Comparison of ENCODE assay signal across 19 mouse cellular contexts in the genomic region with DNA sequence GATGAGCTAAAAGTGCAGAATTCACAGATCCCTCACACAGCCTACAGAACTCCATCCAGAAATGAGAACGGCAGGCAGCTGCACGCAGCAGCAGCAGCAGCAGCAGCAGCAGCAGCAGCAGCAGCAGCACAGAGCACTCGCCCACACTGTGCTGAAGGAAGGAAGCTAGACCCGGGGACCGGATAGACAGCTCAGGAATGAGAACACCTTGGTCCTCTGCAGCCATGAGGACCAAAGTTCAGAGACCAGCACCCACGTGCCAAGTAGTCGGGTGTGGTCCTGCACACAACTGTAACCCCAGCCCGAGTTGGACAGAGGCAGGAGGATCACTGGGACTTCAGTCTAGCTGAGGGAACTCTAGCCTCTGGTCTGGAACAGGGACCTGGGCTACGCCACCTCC. TPM values are rescaled to one million over a fixed set of nuclear protein-coding genes. Genes with fewer than 3 reads are reported as not detected.
DNase-seq lines count a peak whose midpoint lies in the region; ATAC-seq and TF ChIP-seq lines count a peak whose summit lies in the region.
"Had no signal": no experiment of that assay in that cellular context is flagged by ENCODE, and none has a peak within 500 bp of the region (broad histone marks: within the 10 kb centered on the region; RNA-seq: fewer than 3 reads in every experiment).

No protein-coding gene starts in this region.

- TF ChIP-seq POLR2A in small intestine, adult 2 months (IDR thresholded peaks at IDR 0.05; ENCODE audit: low read depth, low read length) = no peak

- no peak overlapping the region; the same call in 1 of the 2 replicates for H3K27ac ChIP-seq in heart, embryonic 12.5 days (ENCODE audit: poor library complexity, severe bottlenecking)
- H3K27ac ChIP-seq in heart, embryonic 11.5 days (ENCODE audit: low read depth, low read length) = no peak overlapping the region
- no peak overlapping the region for H3K27ac ChIP-seq in stomach, embryonic 15.5 days
- no peak overlapping the region for H3K27ac ChIP-seq in stomach, postnatal 0 days (replicated peaks)
- H3K27ac ChIP-seq in intestine, embryonic 16.5 days (ENCODE audit: low read length) = no peak overlapping the region
- 0 out of 2 replicates have a peak overlapping the region, but pooled peaks have one; percentile 10 for H3K27ac ChIP-seq in small intestine, adult 2 months (ENCODE audit: insufficient read depth, low read depth, low read length)
- H3K27ac ChIP-seq in midbrain, embryonic 15.5 days = no peak overlapping the region
- H3K27ac ChIP-seq: forebrain, embryonic 15.5 days; hindbrain, embryonic 14.5 days had no signal

- no peak overlapping the region for H3K4me3 ChIP-seq in heart, embryonic 12.5 days
- no peak overlapping the region for H3K4me3 ChIP-seq in heart, embryonic 11.5 days (ENCODE audit: low read depth, low read length)
- no peak overlapping the region for H3K4me3 ChIP-seq in stomach, embryonic 15.5 days (replicated peaks)
- H3K4me3 ChIP-seq in stomach, postnatal 0 days (ENCODE audit: low read depth, low read length) = no peak overlapping the region
- no peak overlapping the region for H3K4me3 ChIP-seq in intestine, embryonic 16.5 days (ENCODE audit: low read length)
- H3K4me3 ChIP-seq in small intestine, adult 2 months (ENCODE audit: low read depth, low read length) = no peak overlapping the region
- no peak overlapping the region for H3K4me3 ChIP-seq in midbrain, embryonic 15.5 days
- H3K4me3 ChIP-seq: embryonic facial prominence, embryonic 15.5 days; erythroblast, embryonic 14.5 days; forebrain, embryonic 15.5 days; hindbrain, embryonic 10.5 days had no signal

- no peak overlapping the region for H3K4me2 ChIP-seq in heart, embryonic 12.5 days
- no peak overlapping the region for H3K4me2 ChIP-seq in heart, embryonic 11.5 days
- H3K4me2 ChIP-seq in stomach, embryonic 15.5 days = no peak overlapping the region
- no peak overlapping the region for H3K4me2 ChIP-seq in stomach, postnatal 0 days (replicated peaks; ENCODE audit: low read depth)
- 0 out of 2 replicates have a peak overlapping the region, but pooled peaks have one; percentile 6 for H3K4me2 ChIP-seq in intestine, embryonic 16.5 days (ENCODE audit: low read depth, low read length)
- no peak overlapping the region for H3K4me2 ChIP-seq in midbrain, embryonic 15.5 days
- H3K4me2 ChIP-seq: embryonic facial prominence, embryonic 15.5 days; forebrain, embryonic 15.5 days; hindbrain, embryonic 14.5 days had no signal

- no peaks in the 10 kb centered on the region for H3K27me3 ChIP-seq in heart, embryonic 12.5 days (replicated peaks)
- no peaks in the 10 kb centered on the region for H3K27me3 ChIP-seq in heart, embryonic 11.5 days (ENCODE audit: control insufficient read depth, insufficient read depth, low read length)
- H3K27me3 ChIP-seq in stomach, embryonic 15.5 days (replicated peaks) = no peaks in the 10 kb centered on the region
- no peaks in the 10 kb centered on the region for H3K27me3 ChIP-seq in stomach, postnatal 0 days (ENCODE audit: control insufficient read depth, insufficient read depth, low read length)
- H3K27me3 ChIP-seq in intestine, embryonic 16.5 days (replicated peaks; ENCODE audit: control insufficient read depth, insufficient read depth, low read length) = no peaks in the 10 kb centered on the region
- no peaks in the 10 kb centered on the region for H3K27me3 ChIP-seq in small intestine, adult 2 months (ENCODE audit: control insufficient read depth, insufficient read depth, low read length)
- no peaks in the 10 kb centered on the region for H3K27me3 ChIP-seq in midbrain, embryonic 15.5 days (replicated peaks)
- H3K27me3 ChIP-seq: embryonic facial prominence, embryonic 15.5 days; forebrain, embryonic 15.5 days had no signal

- H3K9ac ChIP-seq in heart, embryonic 12.5 days = peak overlapping the region; percentile 47; the same call in 1 of the 2 replicates
- H3K9ac ChIP-seq in heart, embryonic 11.5 days (ENCODE audit: low read depth, low read length) = no peak overlapping the region
- H3K9ac ChIP-seq in stomach, embryonic 15.5 days = no peak overlapping the region
- H3K9ac ChIP-seq in stomach, postnatal 0 days (ENCODE audit: low read length) = no peak overlapping the region
- no peak overlapping the region for H3K9ac ChIP-seq in intestine, embryonic 16.5 days (ENCODE audit: low read depth, low read length)
- no peak overlapping the region for H3K9ac ChIP-seq in midbrain, embryonic 15.5 days
- H3K9ac ChIP-seq: embryonic facial prominence, embryonic 15.5 days; forebrain, embryonic 15.5 days; hindbrain, embryonic 14.5 days had no signal

- ATAC-seq in heart, embryonic 12.5 days (ENCODE audit: insufficient number of reproducible peaks, low FRiP score) = no peak
- no peak for ATAC-seq in heart, embryonic 11.5 days (replicated peaks; ENCODE audit: insufficient number of reproducible peaks, low FRiP score, low TSS enrichment)
- peak; percentile 37; the same call in 1 of the 2 replicates for ATAC-seq in stomach, embryonic 15.5 days (ENCODE audit: insufficient read depth, low FRiP score, low read depth)
- ATAC-seq in stomach, postnatal 0 days (ENCODE audit: low FRiP score, low TSS enrichment) = no peak
- peak; percentile 71 for ATAC-seq in intestine, embryonic 16.5 days
- ATAC-seq in midbrain, embryonic 15.5 days (replicated peaks) = no peak
- ATAC-seq: forebrain, embryonic 15.5 days had no signal

- 77% methylated on average over 9 of the region's 9 CpGs for WGBS in heart, embryonic 12.5 days
- WGBS in heart, embryonic 11.5 days (ENCODE audit: insufficient replicate concordance) = 81% methylated on average over 9 of the region's 9 CpGs
- 79% methylated on average over 9 of the region's 9 CpGs for WGBS in stomach, embryonic 15.5 days
- WGBS in stomach, postnatal 0 days = 61% methylated on average over 9 of the region's 9 CpGs
- WGBS in intestine, embryonic 16.5 days = 64% methylated on average over 9 of the region's 9 CpGs
- WGBS in small intestine, adult 2 months = 30% methylated on average over 9 of the region's 9 CpGs
- WGBS in midbrain, embryonic 15.5 days = 87% methylated on average over 9 of the region's 9 CpGs

- H3K4me1 ChIP-seq in heart, embryonic 12.5 days (replicated peaks) = peaks cover 71% of the 10 kb centered on the region
- peaks cover 47% of the 10 kb centered on the region for H3K4me1 ChIP-seq in heart, embryonic 11.5 days (ENCODE audit: control insufficient read depth, insufficient read depth, low read length)
- peaks cover 17% of the 10 kb centered on the region; the same call in 1 of the 2 replicates for H3K4me1 ChIP-seq in stomach, embryonic 15.5 days
- no peaks in the 10 kb centered on the region for H3K4me1 ChIP-seq in stomach, postnatal 0 days (replicated peaks; ENCODE audit: control insufficient read depth, insufficient read depth)
- peaks cover 22% of the 10 kb centered on the region for H3K4me1 ChIP-seq in intestine, embryonic 16.5 days (ENCODE audit: control insufficient read depth, insufficient read depth, low read length)
- peaks cover 14% of the 10 kb centered on the region; the same call in 1 of the 2 replicates for H3K4me1 ChIP-seq in small intestine, adult 2 months (ENCODE audit: control insufficient read depth, insufficient read depth, insufficient read length, low read length)
- peaks cover 4% of the 10 kb centered on the region; the same call in 1 of the 2 replicates for H3K4me1 ChIP-seq in midbrain, embryonic 15.5 days

- peaks cover 99% of the 10 kb centered on the region for H3K36me3 ChIP-seq in heart, embryonic 12.5 days
- peaks cover 29% of the 10 kb centered on the region for H3K36me3 ChIP-seq in heart, embryonic 11.5 days (ENCODE audit: control insufficient read depth, insufficient read depth, low read length)
- 0 out of 2 replicates have a peak, but pooled peaks cover 6% of the 10 kb centered on the region for H3K36me3 ChIP-seq in stomach, embryonic 15.5 days
- H3K36me3 ChIP-seq in stomach, postnatal 0 days (ENCODE audit: control insufficient read depth, insufficient read depth, low read length) = peaks cover 2% of the 10 kb centered on the region; the same call in 1 of the 2 replicates
- 0 out of 2 replicates have a peak, but pooled peaks cover 6% of the 10 kb centered on the region for H3K36me3 ChIP-seq in intestine, embryonic 16.5 days (ENCODE audit: control insufficient read depth, insufficient read depth, low read length)
- peaks cover 12% of the 10 kb centered on the region; the same call in 1 of the 2 replicates for H3K36me3 ChIP-seq in small intestine, adult 2 months (ENCODE audit: control insufficient read depth, insufficient read depth, low read length)
- H3K36me3 ChIP-seq in midbrain, embryonic 15.5 days (replicated peaks) = no peaks in the 10 kb centered on the region
- H3K36me3 ChIP-seq: forebrain, embryonic 15.5 days had no signal

- no peak for TF ChIP-seq EP300 in stomach, postnatal 0 days (optimal IDR thresholded peaks at IDR 0.05)

- no peak for TF ChIP-seq CTCF in stomach, postnatal 0 days (IDR thresholded peaks at IDR 0.05; ENCODE audit: low read depth)
- no peak for TF ChIP-seq CTCF in small intestine, adult 2 months (IDR thresholded peaks at IDR 0.05; ENCODE audit: extremely low read depth, insufficient read length, insufficient replicate concordance, low read depth, low read length)

- H3K9me3 ChIP-seq in heart, embryonic 12.5 days (replicated peaks) = no peaks in the 10 kb centered on the region
- no peaks in the 10 kb centered on the region for H3K9me3 ChIP-seq in heart, embryonic 11.5 days (replicated peaks; ENCODE audit: control insufficient read depth, low read length)
- H3K9me3 ChIP-seq in stomach, embryonic 15.5 days = no peaks in the 10 kb centered on the region
- no peaks in the 10 kb centered on the region for H3K9me3 ChIP-seq in stomach, postnatal 0 days (ENCODE audit: control insufficient read depth, low read length)
- no peaks in the 10 kb centered on the region for H3K9me3 ChIP-seq in intestine, embryonic 16.5 days (ENCODE audit: control insufficient read depth, low read length)
- H3K9me3 ChIP-seq in midbrain, embryonic 15.5 days = no peaks in the 10 kb centered on the region
- H3K9me3 ChIP-seq: embryonic facial prominence, embryonic 15.5 days; forebrain, embryonic 15.5 days; hindbrain, embryonic 10.5 days had no signal

- DNase-seq in stomach, postnatal 0 days (ENCODE audit: low spot score) = no peak
- DNase-seq in adrenal gland, postnatal 4 days (ENCODE audit: low spot score in 2 of 2) = no peak
- DNase-seq: adrenal gland, adult 8-10 months; adrenal gland, postnatal 36 days; cerebellum, adult 11-12 months; cerebellum, adult 9-10 months; cerebellum, postnatal 25 days; gastrocnemius, postnatal 25 days had no signal

RNA-seq across cellular contexts. Expression of a gene that starts 22.7 kb away (rescaled TPM):
- 56.2 and 62.8 TPM in 2 replicates for polyA plus RNA-seq in heart, embryonic 12.5 days (2016; fragmentation: Nextera tagmentation; extraction: Ambion mirVana)
- polyA plus RNA-seq in heart, embryonic 11.5 days (2014; fragmentation: Nextera tagmentation; extraction: Ambion mirVana) = 30.5 and 31.6 TPM in 2 replicates
- polyA plus RNA-seq in stomach, embryonic 15.5 days (2015; fragmentation: Nextera tagmentation; extraction: Ambion mirVana) = 10.0 and 10.8 TPM in 2 replicates
- 6.0 and 7.3 TPM in 2 replicates for polyA plus RNA-seq in stomach, postnatal 0 days (2015; fragmentation: Nextera tagmentation; extraction: Ambion mirVana)
- 3.9 and 8.1 TPM in 2 replicates for polyA plus RNA-seq in intestine, embryonic 16.5 days (2015; fragmentation: Nextera tagmentation; extraction: Ambion mirVana)
- polyA plus RNA-seq in small intestine, adult 2 months (2012; rRNA removed) = 45.7 and 90.4 TPM in 2 replicates
- polyA plus RNA-seq in midbrain, embryonic 15.5 days (2015; fragmentation: Nextera tagmentation; extraction: Ambion mirVana) = 1.5 and 1.9 TPM in 2 replicates
- total RNA-seq in adrenal gland, postnatal 4 days (2021) = 10 to 100 TPM; 28.8 to 32.9 TPM

Comparison
In these comparisons a context has a peak if more than half of its experiments do, and no peak if none do; other contexts are left out.
1. ATAC-seq: peak in stomach, embryonic 15.5 days (single experiment) and intestine, embryonic 16.5 days (single experiment); none in heart, embryonic 12.5 days (single experiment), heart, embryonic 11.5 days (single experiment), stomach, postnatal 0 days (single experiment) and midbrain, embryonic 15.5 days (single experiment).